Mouse (Mus musculus) hindbrain, postnatal 0 days (tissue): Measurements from ENCODE around the gene Ankrd44. TPM values are rescaled to one million over a fixed set of nuclear protein-coding genes. Genes with fewer than 3 reads are reported as not detected.

Experiments used
- ATAC-seq: fragments of 200-750 bp; cut with Nextera tagmentation; 2 replicates; pipeline ENCODE4 v1.8.0; 2017; ENCODE audit warnings: mild to moderate bottlenecking, moderate TSS enrichment, moderate library complexity
- DNase-seq: peaks from one replicate; pipeline ENCODE4 v3.0.0-alpha.2; 2015; ENCODE audit warnings: low spot score
- H3K27ac ChIP-seq: fragments of 300-500 bp; sonication (generic); 2 replicates; pipeline ENCODE4 v1.5.1; 2014; ENCODE audit warnings: mild to moderate bottlenecking
- H3K27me3 ChIP-seq: fragments of 300-500 bp; sonication (generic); 2 replicates; pipeline ENCODE4 v1.6.1; 2014; ENCODE audit warnings: low read length, mixed read lengths; ENCODE audit not compliant: insufficient read depth
- H3K36me3 ChIP-seq: fragments of 300-500 bp; sonication (generic); 2 replicates; pipeline ENCODE4 v1.6.1; 2014; ENCODE audit warnings: low read length, mixed read lengths; ENCODE audit not compliant: insufficient read depth
- H3K4me1 ChIP-seq: fragments of 300-500 bp; sonication (generic); 2 replicates; pipeline ENCODE4 v1.6.1; 2014; ENCODE audit warnings: antibody characterized with exemption, low read length, mixed read lengths; ENCODE audit not compliant: insufficient read depth
- H3K4me2 ChIP-seq: fragments of 300-500 bp; sonication (generic); 2 replicates; pipeline ENCODE4 v1.6.1; 2014; ENCODE audit warnings: low read depth, mild to moderate bottlenecking, low read length, moderate library complexity, mixed read lengths
- H3K4me3 ChIP-seq: fragments of 300-500 bp; sonication (generic); 2 replicates; pipeline ENCODE4 v1.5.1; 2014; ENCODE audit warnings: low read length
- H3K9ac ChIP-seq: fragments of 300-500 bp; sonication (generic); replicated peaks from 2 replicates; pipeline ENCODE4 v1.6.1; 2014; ENCODE audit warnings: mild to moderate bottlenecking, low read length, moderate library complexity, mixed read lengths
- H3K9me3 ChIP-seq: fragments of 300-500 bp; sonication (generic); 2 replicates; pipeline ENCODE4 v1.6.1; 2016; ENCODE audit warnings: low read length, mixed read lengths
- CTCF ChIP-seq: IDR thresholded peaks from 2 replicates; pipeline ENCODE4 v1.5.1; 2016; ENCODE audit warnings: antibody characterized with exemption, control low read depth, low read depth
- WGBS: fragments of 180-500 bp; shearing (Covaris S2); extraction: QIAGEN DNeasy Blood & Tissue Kit; methylation state at CpG from one replicate; pipeline ENCODE4 v1.1.7; 2014; 5-methylcytosine and 5-hydroxymethylcytosine counted together
- polyA plus RNA-seq: library from polyadenylated mRNA; unstranded; fragments of >200 nt; fragmentation: Nextera tagmentation; extraction: Ambion mirVana; gene quantifications from 2 replicates; pipeline ENCODE4 v1.2.1, GENCODE M21; 2015
- total RNA-seq: library from RNA; depleted of rRNA; stranded (reverse); fragments of >200 nt; gene quantifications from 2 replicates; pipeline ENCODE4 v1.2.3, GENCODE M21; 2014

Ankrd44 gene
- total and polyA plus RNA-seq, 2 experiments from 2014 or later = 13.7 to 82.9 TPM

DNA sequence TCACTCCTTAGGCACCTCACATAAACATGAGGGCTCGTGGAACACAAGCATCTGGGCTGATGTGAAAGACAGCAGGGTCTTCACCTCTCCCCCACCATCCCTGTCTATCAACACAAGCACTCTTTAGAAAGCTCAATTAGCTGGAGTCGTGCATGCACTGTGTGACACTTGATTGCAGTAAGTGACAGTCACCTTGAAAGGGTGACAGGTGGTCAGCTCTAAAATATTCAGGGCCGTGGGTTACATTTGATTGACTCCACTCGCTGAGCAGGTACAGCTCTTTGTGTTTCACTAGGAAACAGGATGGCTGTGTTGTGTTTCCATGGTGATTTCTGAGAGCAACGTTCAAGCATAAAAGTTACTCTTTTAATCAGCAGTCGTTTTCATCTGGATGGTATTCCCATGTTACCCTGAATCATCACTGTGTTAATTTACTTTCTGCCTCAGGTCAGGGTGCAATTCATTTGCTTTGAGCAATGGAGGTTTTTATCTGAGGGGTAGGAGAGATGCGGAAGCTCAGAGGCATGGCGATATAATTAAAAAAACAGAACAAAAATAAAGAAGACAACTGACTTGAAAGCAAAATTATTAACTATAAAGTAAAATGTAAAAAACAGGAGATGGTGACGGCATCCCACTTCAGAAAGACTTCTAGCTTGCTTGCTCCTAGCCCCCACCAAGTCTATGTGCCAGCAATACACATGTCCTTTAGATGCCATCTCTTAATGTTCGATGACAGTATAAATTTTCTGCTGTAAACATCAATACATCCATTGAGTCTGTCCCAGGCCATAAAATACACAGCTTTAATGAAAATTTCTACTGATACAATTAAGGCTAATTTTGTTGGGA lies 218.9 kb downstream of the Ankrd44 start:
- H3K9me3 ChIP-seq = no peaks in the 10 kb centered on the region
- H3K27me3 ChIP-seq = no peaks in the 10 kb centered on the region
- TF ChIP-seq CTCF = no peak
- ATAC-seq = peak; percentile 65
- H3K4me3 ChIP-seq = no peak overlapping the region
- peak overlapping the region; percentile 43 for H3K27ac ChIP-seq
- no peak overlapping the region for H3K4me2 ChIP-seq
- no peaks in the 10 kb centered on the region; the same call in 1 of the 2 replicates for H3K4me1 ChIP-seq
- 33% methylated on average over 10 of the region's 10 CpGs for WGBS
- H3K9ac ChIP-seq = no peak overlapping the region
- no peaks in the 10 kb centered on the region for H3K36me3 ChIP-seq
- DNase-seq = peak; percentile 53

DNA sequence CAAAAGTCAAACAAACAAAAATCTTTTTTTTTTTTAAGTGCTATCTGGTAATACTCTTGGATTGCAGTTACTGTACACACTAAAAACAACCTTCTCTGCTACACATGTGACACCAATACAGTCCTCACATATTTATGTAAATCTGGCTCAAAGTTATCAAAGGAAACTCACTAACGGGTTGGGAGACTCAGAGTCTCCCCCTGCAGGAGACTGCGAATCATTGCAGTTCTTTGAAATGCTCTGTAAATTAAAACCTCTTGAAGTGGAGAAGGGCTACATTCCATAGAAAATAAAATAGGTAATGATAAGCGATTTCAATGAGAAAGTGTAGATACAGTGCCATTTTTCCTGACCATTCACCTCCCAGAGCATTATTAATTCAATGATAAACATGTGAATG lies 219.6 kb downstream of the Ankrd44 start:
- H3K4me1 ChIP-seq = no peaks in the 10 kb centered on the region; the same call in 1 of the 2 replicates
- ATAC-seq (no peak; the same call in 1 of the 2 replicates), DNase-seq (peak; percentile 49)
- H3K27ac ChIP-seq = peak overlapping the region; percentile 22; the same call in 1 of the 2 replicates
- H3K4me2 ChIP-seq = no peak overlapping the region
- H3K9me3 ChIP-seq = no peaks in the 10 kb centered on the region
- no peak overlapping the region for H3K9ac ChIP-seq
- H3K27me3 ChIP-seq = no peaks in the 10 kb centered on the region
- no peak overlapping the region for H3K4me3 ChIP-seq
- no peaks in the 10 kb centered on the region for H3K36me3 ChIP-seq
- peak; percentile 70 for TF ChIP-seq CTCF
- WGBS = 26% methylated on average over 3 of the region's 3 CpGs

DNA sequence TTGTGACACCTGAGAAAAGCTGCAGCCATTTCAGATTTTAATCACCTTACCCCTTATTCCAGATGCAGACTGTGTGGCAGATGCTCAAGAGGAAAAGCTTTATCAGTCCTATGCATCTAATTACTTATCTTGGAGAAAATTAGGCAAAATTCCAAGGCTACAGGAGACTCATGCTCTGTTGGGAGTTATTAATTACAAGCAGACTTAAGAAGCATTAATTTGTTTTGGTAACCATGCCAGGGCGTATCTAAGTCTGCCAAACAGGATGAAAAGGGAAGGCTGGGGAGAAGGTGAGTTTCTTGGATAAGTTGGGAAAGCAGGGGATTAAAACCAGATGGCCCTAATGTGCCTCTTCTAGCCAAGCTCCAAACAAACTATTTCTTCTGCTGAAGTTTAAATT lies 222.7 kb downstream of the Ankrd44 start:
- 49% methylated on average over 1 of the region's 1 CpGs for WGBS
- Histone ChIP-seq H3K4me1 (no peaks in the 10 kb centered on the region), H3K27ac (no peak overlapping the region), H3K36me3 (no peaks in the 10 kb centered on the region), H3K4me2 (no peak overlapping the region), H3K9me3 (no peaks in the 10 kb centered on the region), H3K9ac (no peak overlapping the region), H3K27me3 (no peaks in the 10 kb centered on the region), H3K4me3 (no peak overlapping the region)
- no peak for TF ChIP-seq CTCF
- no peak for ATAC-seq
- DNase-seq = peak; percentile 60

DNA sequence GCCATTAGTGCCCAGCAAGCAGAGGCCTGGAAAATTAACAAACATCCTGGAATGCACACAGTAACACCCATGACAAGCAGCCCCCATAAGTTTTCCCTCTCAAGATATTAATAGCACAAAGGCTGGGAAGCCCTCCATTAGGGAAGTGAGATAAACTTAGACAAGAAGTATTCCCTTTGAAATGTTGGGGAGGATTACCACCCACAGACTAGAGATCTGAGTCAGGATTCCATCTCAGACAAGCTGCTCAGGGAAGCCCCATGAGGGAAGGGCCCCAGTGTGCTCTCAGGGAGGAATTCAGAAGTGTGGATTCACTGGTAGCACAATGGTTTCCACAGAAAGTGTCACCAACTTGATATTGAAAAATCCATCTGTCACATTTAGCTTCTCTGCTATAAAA lies 223.3 kb downstream of the Ankrd44 start:
- Histone ChIP-seq H3K4me2 (no peak overlapping the region), H3K4me3 (no peak overlapping the region), H3K27ac (no peak overlapping the region), H3K9ac (no peak overlapping the region), H3K27me3 (no peaks in the 10 kb centered on the region), H3K4me1 (no peaks in the 10 kb centered on the region), H3K9me3 (no peaks in the 10 kb centered on the region), H3K36me3 (no peaks in the 10 kb centered on the region)
- no peak for DNase-seq
- no peak for TF ChIP-seq CTCF
- no peak for ATAC-seq

DNA sequence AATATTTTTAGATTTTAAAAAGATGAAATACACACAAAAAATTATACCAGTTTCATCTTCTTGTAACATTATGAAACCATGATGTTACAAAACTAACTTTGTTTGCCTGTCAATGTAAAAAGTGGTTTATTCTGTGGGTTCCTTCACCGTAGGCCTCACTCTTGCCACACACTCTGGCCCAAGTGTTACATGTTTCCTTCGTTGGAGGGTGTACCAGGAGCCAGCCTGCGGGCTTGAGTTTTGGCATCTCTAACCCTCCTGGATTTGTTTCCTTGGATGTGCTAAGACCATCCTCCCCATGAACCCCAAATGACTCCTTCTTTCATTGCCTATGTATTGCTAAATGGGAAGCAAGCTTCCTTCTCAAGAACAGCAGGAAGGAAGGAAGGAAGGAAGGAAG lies 230.8 kb downstream of the Ankrd44 start:
- no peak overlapping the region for H3K4me2 ChIP-seq
- no peak overlapping the region for H3K27ac ChIP-seq
- H3K27me3 ChIP-seq = no peaks in the 10 kb centered on the region
- H3K36me3 ChIP-seq = no peaks in the 10 kb centered on the region
- H3K4me3 ChIP-seq = no peak overlapping the region
- H3K9me3 ChIP-seq = no peaks in the 10 kb centered on the region
- ATAC-seq (no peak), DNase-seq (no peak)
- no peaks in the 10 kb centered on the region for H3K4me1 ChIP-seq
- H3K9ac ChIP-seq = no peak overlapping the region
- TF ChIP-seq CTCF = no peak
- WGBS = 89% methylated on average over 3 of the region's 3 CpGs

DNA sequence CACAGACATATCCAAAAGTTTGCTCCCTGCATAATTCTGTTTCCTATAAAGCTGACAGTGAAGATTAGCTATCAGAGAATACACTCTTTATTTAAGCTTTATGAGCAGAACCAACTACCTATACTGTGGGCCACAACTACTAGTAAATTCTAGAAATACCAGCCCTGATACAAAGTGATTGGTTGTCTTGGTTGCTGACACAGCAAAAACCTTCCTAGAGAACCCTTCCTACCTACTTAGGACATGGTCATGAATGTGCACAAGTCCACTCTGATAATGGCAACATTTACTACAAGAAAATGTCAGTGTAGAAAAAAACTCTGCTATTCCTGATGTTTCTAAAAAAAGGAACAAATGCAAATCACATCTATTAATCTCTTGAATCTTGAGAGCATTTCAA lies 234.4 kb downstream of the Ankrd44 start:
- ATAC-seq (no peak), DNase-seq (no peak)
- H3K4me3 ChIP-seq = no peak overlapping the region
- TF ChIP-seq CTCF = no peak
- H3K27me3 ChIP-seq = no peaks in the 10 kb centered on the region
- no peak overlapping the region for H3K27ac ChIP-seq
- no peaks in the 10 kb centered on the region for H3K4me1 ChIP-seq
- H3K36me3 ChIP-seq = no peaks in the 10 kb centered on the region
- H3K4me2 ChIP-seq = no peak overlapping the region
- no peaks in the 10 kb centered on the region for H3K9me3 ChIP-seq
- no peak overlapping the region for H3K9ac ChIP-seq
